Mouse (Mus musculus) midbrain, postnatal 0 days (tissue): ENCODE results near the gene Elovl1. TPM values are rescaled to one million over a fixed set of nuclear protein-coding genes. Genes with fewer than 3 reads are reported as not detected.

ENCODE experiments used
- ATAC-seq: fragments of 200-750 bp; cut with Nextera tagmentation; 2 replicates; pipeline ENCODE4 v1.8.0; 2017; ENCODE audit warnings: moderate number of reproducible peaks, mild to moderate bottlenecking, moderate TSS enrichment, moderate library complexity; ENCODE audit not compliant: low FRiP score
- DNase-seq: peaks from one replicate; pipeline ENCODE4 v3.0.0-alpha.2; 2015; ENCODE audit warnings: low spot score
- H3K27ac ChIP-seq: fragments of 300-500 bp; sonication (generic); 2 replicates; pipeline ENCODE4 v1.5.1; 2014; ENCODE audit warnings: low read depth, mild to moderate bottlenecking, low read length, mixed read lengths
- H3K27me3 ChIP-seq: fragments of 300-500 bp; sonication (generic); 2 replicates; pipeline ENCODE4 v1.6.1; 2014; ENCODE audit warnings: low read length, control low read depth, mixed read lengths; ENCODE audit not compliant: insufficient read depth
- H3K36me3 ChIP-seq: fragments of 300-500 bp; sonication (generic); 2 replicates; pipeline ENCODE4 v1.6.1; 2014; ENCODE audit warnings: low read length, control low read depth, mixed read lengths; ENCODE audit not compliant: insufficient read depth
- H3K4me1 ChIP-seq: fragments of 300-500 bp; sonication (generic); 2 replicates; pipeline ENCODE4 v1.6.1; 2014; ENCODE audit warnings: mild to moderate bottlenecking, control low read depth, antibody characterized with exemption, low read length, mixed read lengths; ENCODE audit not compliant: insufficient read depth
- H3K4me2 ChIP-seq: fragments of 300-500 bp; sonication (generic); 2 replicates; pipeline ENCODE4 v1.6.1; 2014; ENCODE audit warnings: low read depth, mild to moderate bottlenecking, low read length, mixed read lengths; ENCODE audit not compliant: poor library complexity, severe bottlenecking
- H3K4me3 ChIP-seq: fragments of 300-500 bp; sonication (generic); 2 replicates; pipeline ENCODE4 v1.5.1; 2014; ENCODE audit warnings: low read depth, mild to moderate bottlenecking, low read length, moderate library complexity
- H3K9ac ChIP-seq: fragments of 300-500 bp; sonication (generic); replicated peaks from 2 replicates; pipeline ENCODE4 v1.6.1; 2014; ENCODE audit warnings: mild to moderate bottlenecking, low read length, moderate library complexity, mixed read lengths; ENCODE audit not compliant: poor library complexity, severe bottlenecking
- H3K9me3 ChIP-seq: fragments of 300-500 bp; sonication (generic); 2 replicates; pipeline ENCODE4 v1.6.1; 2016; ENCODE audit warnings: low read length, control low read depth
- CTCF ChIP-seq: IDR thresholded peaks from 2 replicates; pipeline ENCODE4 v1.5.1; 2016; ENCODE audit warnings: antibody characterized with exemption, mild to moderate bottlenecking
- WGBS: fragments of 180-500 bp; shearing (Covaris S2); extraction: QIAGEN DNeasy Blood & Tissue Kit; methylation state at CpG from one replicate; pipeline ENCODE4 v1.1.7; 2014; 5-methylcytosine and 5-hydroxymethylcytosine counted together
- polyA plus RNA-seq: library from polyadenylated mRNA; unstranded; fragments of >200 nt; fragmentation: Nextera tagmentation; extraction: Ambion mirVana; gene quantifications from 2 replicates; pipeline ENCODE4 v1.2.1, GENCODE M21; 2015
- total RNA-seq: library from RNA; depleted of rRNA; stranded (reverse); fragments of >200 nt; gene quantifications from 2 replicates; pipeline ENCODE4 v1.2.3, GENCODE M21; 2014; rRNA removed

Elovl1 gene
- total and polyA plus RNA-seq, 2 experiments from 2014 or later = 22.1 to 23.8 TPM

DNA sequence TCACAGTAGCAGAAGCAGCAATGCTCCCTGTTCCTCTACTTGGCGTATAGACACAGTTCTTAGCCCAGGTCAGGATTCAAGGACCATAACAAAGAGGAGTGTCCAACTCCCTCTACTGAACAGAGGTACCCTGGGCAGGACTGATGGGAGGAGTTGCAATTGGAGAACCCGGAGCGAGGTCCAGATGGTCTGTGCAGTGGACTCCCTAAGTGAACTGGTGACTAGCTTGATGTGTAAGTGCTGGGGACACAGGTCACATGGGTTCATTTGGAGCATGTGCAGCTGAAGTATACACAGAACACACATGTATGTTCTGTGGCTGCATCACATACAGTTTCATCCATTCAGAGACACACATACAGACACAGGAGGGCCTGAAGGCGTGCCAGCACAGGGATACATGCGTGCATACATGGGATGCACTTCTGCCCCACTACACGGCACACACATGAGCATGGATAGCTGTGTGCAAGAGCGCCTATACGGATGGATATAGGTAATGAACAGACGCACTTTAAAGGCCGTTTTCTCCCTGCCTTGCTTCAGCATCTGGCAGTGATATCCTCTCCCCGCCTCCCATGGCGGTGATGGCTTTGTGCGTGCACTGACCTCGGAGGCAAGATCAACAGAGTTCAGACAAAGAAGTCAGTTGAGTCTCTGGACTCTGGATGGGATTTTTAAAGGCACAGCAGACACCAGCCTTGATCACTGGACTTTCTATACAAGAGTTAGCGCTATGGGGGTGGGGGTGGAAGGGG lies 49.1 kb downstream of the Elovl1 start:
- Histone ChIP-seq H3K4me3 (no peak overlapping the region), H3K9ac (no peak overlapping the region), H3K36me3 (no peaks in the 10 kb centered on the region), H3K4me1 (no peaks in the 10 kb centered on the region), H3K27me3 (no peaks in the 10 kb centered on the region), H3K9me3 (no peaks in the 10 kb centered on the region), H3K27ac (no peak overlapping the region), H3K4me2 (no peak overlapping the region)
- TF ChIP-seq CTCF = no peak
- 43% methylated on average over 15 of the region's 15 CpGs for WGBS
- no peak for ATAC-seq
- no peak for DNase-seq

Other genes with a start within 250 kb of the Elovl1 start
- gene Kdm4a, start 248.1 kb upstream of the Elovl1 start, total RNA-seq = 88.8 and 90.9 TPM in 2 replicates
- 32.0 and 34.8 TPM in 2 replicates for gene Kdm4a, start 248.1 kb upstream of the Elovl1 start, polyA plus RNA-seq
- gene Ptprf, start 136.7 kb upstream of the Elovl1 start, total RNA-seq = 160 and 186 TPM in 2 replicates
- 46.4 and 48.1 TPM in 2 replicates for gene Ptprf, start 136.7 kb upstream of the Elovl1 start, polyA plus RNA-seq
- gene Szt2, start 18.8 kb upstream of the Elovl1 start, total RNA-seq = 18.8 and 29.0 TPM in 2 replicates
- 3.2 and 4.6 TPM in 2 replicates for gene Szt2, start 18.8 kb upstream of the Elovl1 start, polyA plus RNA-seq
- gene Med8, start 18.8 kb upstream of the Elovl1 start, total RNA-seq = 48.0 and 54.8 TPM in 2 replicates
- 90.1 and 95.7 TPM in 2 replicates for gene Med8, start 18.8 kb upstream of the Elovl1 start, polyA plus RNA-seq
- 6.9 and 15.3 TPM in 2 replicates for gene Cdc20, start 9.3 kb downstream of the Elovl1 start, total RNA-seq
- 9.7 and 11.0 TPM in 2 replicates for gene Cdc20, start 9.3 kb downstream of the Elovl1 start, polyA plus RNA-seq
- 0.11 TPM in 1 of 2 replicates, not detected in the other for gene Mpl, start 29.4 kb downstream of the Elovl1 start, total RNA-seq
- 0.11 and 0.15 TPM in 2 replicates for gene Mpl, start 29.4 kb downstream of the Elovl1 start, polyA plus RNA-seq
- 15.7 and 17.2 TPM in 2 replicates for gene Tie1, start 62.0 kb downstream of the Elovl1 start, total RNA-seq
- 9.9 and 10.3 TPM in 2 replicates for gene Tie1, start 62.0 kb downstream of the Elovl1 start, polyA plus RNA-seq
- not detected in 2 replicates for gene 2610528J11Rik, start 98.9 kb downstream of the Elovl1 start, total RNA-seq
- not detected in 2 replicates for gene 2610528J11Rik, start 98.9 kb downstream of the Elovl1 start, polyA plus RNA-seq
- gene Tmem125, start 116.0 kb downstream of the Elovl1 start, total RNA-seq = 0.19 and 0.22 TPM in 2 replicates
- 0.14 and 0.23 TPM in 2 replicates for gene Tmem125, start 116.0 kb downstream of the Elovl1 start, polyA plus RNA-seq
- gene Cfap57, start 192.7 kb downstream of the Elovl1 start, total RNA-seq = 0.82 and 1.1 TPM in 2 replicates
- 1.4 TPM in 2 replicates for gene Cfap57, start 192.7 kb downstream of the Elovl1 start, polyA plus RNA-seq
- gene Ebna1bp2, start 192.7 kb downstream of the Elovl1 start, total RNA-seq = 29.4 and 40.7 TPM in 2 replicates
- gene Ebna1bp2, start 192.7 kb downstream of the Elovl1 start, polyA plus RNA-seq = 76.7 and 83.8 TPM in 2 replicates
- gene Olfr62, start 230.9 kb downstream of the Elovl1 start, total RNA-seq = not detected in 2 replicates
- gene Olfr62, start 230.9 kb downstream of the Elovl1 start, polyA plus RNA-seq = not detected in 2 replicates